Mouse (Mus musculus) kidney, adult 2 months (tissue): ENCODE measurements around the gene Ubxn6.

Experiments
- CTCF ChIP-seq: fragments of 200-500 bp; conservative IDR thresholded peaks from 2 replicates; pipeline ENCODE4 v1.5.1; 2011; ENCODE audit warnings: low read depth, mild to moderate bottlenecking, control low read depth, low read length, moderate library complexity, mixed read lengths; ENCODE audit not compliant: insufficient read depth, insufficient read length
- POLR2A ChIP-seq: fragments of 200-500 bp; IDR thresholded peaks from one replicate; pipeline ENCODE4 v1.6.1; 2011; ENCODE audit warnings: low read depth, low read length, control low read depth

DNA sequence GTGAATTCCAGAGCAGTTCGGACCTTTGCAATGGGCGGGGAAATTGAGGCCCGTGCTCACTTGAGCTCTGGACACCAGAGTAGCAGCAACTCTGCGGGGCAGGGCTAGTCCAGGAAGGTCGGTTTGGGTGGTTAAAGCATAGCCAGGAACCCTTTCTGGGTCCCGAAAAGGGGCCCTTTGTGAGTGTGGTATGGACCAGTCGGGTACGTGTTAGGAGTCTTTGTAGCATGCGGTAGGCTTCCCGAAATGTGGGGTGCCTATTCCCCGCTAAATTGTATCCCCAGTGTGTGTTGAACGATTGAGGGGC is 34.0 kb downstream of the Ubxn6 start:
- TF ChIP-seq POLR2A (no peak), CTCF (no peak)
